ENCODE assay signal across 8 mouse cellular contexts in genomic region chr8:72135446-72136301, GRCm38 (mm10). TPM values are rescaled to one million over a fixed set of nuclear protein-coding genes. Genes with fewer than 3 reads are reported as not detected.
DNase-seq lines count a peak whose midpoint lies in the region; ATAC-seq and TF ChIP-seq lines count a peak whose summit lies in the region.

No protein-coding gene starts in this region.

- peak overlapping the region; percentile 80 for H3K4me2 ChIP-seq in lung, embryonic 14.5 days
- H3K4me2 ChIP-seq in neural tube, embryonic 15.5 days: peak overlapping the region; percentile 85

- WGBS in lung, embryonic 14.5 days: under 1% methylated on average over 60 of the region's 62 CpGs
- under 1% methylated on average over 62 of the region's 62 CpGs for WGBS in neural tube, embryonic 15.5 days

- H3K27ac ChIP-seq in left cerebral cortex, adult 2 months: peak overlapping the region; percentile 79
- H3K27ac ChIP-seq in lung, embryonic 14.5 days (ENCODE audit: low read depth): peak overlapping the region; percentile 100
- peak overlapping the region; percentile 88 for H3K27ac ChIP-seq in neural tube, embryonic 15.5 days (replicated peaks)

- H3K27me3 ChIP-seq in lung, embryonic 14.5 days (ENCODE audit: insufficient read depth, low read length): no peaks in the 10 kb centered on the region
- no peaks in the 10 kb centered on the region for H3K27me3 ChIP-seq in neural tube, embryonic 15.5 days (replicated peaks)

- peaks cover 5% of the 10 kb centered on the region; the same call in 1 of the 2 replicates for H3K4me1 ChIP-seq in lung, embryonic 14.5 days (ENCODE audit: insufficient read depth)
- peaks cover 19% of the 10 kb centered on the region for H3K4me1 ChIP-seq in neural tube, embryonic 15.5 days

- peak in 1 of 2 experiments; percentile 42 for DNase-seq in left cerebral cortex, adult 2 months (ENCODE audit: extremely low spot score in 1 of 2, low spot score in 2 of 2)
- DNase-seq in left cerebral cortex, adult 9 months (ENCODE audit: low spot score in 2 of 2): no peak
- peak; percentile 40 to 50 for DNase-seq in cerebellum, postnatal 25 days
- DNase-seq in heart, adult 11 months: peak; percentile 97
- peak; percentile 36 for DNase-seq in kidney, adult 11 months
- peak; percentile 69 for DNase-seq in lung, embryonic 14.5 days
- peak; percentile 42 for DNase-seq in urinary bladder, adult 2 months (ENCODE audit: low spot score)

- ATAC-seq in lung, embryonic 14.5 days (ENCODE audit: insufficient read depth): peak; percentile 30
- peak; percentile 71 for ATAC-seq in neural tube, embryonic 15.5 days (ENCODE audit: low FRiP score)

- peak; percentile 22; the same call in 1 of the 2 replicates for TF ChIP-seq CTCF in left cerebral cortex, adult 2 months (IDR thresholded peaks at IDR 0.05)
- peak; percentile 55 for TF ChIP-seq CTCF in lung, embryonic 14.5 days (IDR thresholded peaks at IDR 0.05; ENCODE audit: low read depth)

- H3K9me3 ChIP-seq in lung, embryonic 14.5 days (ENCODE audit: low read depth, low read length): no peaks in the 10 kb centered on the region
- no peaks in the 10 kb centered on the region for H3K9me3 ChIP-seq in neural tube, embryonic 15.5 days (replicated peaks)

- peak overlapping the region; percentile 57 for H3K4me3 ChIP-seq in left cerebral cortex, adult 2 months
- H3K4me3 ChIP-seq in lung, embryonic 14.5 days (ENCODE audit: low read depth, low read length): peak overlapping the region; percentile 92
- H3K4me3 ChIP-seq in neural tube, embryonic 15.5 days (replicated peaks): peak overlapping the region; percentile 82

- peaks cover 31% of the 10 kb centered on the region for H3K36me3 ChIP-seq in lung, embryonic 14.5 days (ENCODE audit: insufficient read depth)
- H3K36me3 ChIP-seq in neural tube, embryonic 15.5 days: peaks cover 22% of the 10 kb centered on the region

- H3K9ac ChIP-seq in lung, embryonic 14.5 days: peak overlapping the region; percentile 96
- H3K9ac ChIP-seq in neural tube, embryonic 15.5 days (replicated peaks): peak overlapping the region; percentile 84

- intact Hi-C loops in left cerebral cortex, adult 2 months (cut with DNase I): loop anchor here (10.0 kb wide), 2 partner anchors 211 to 461 kb away; partner anchors contain the start of genes Jak3 and Unc13a

RNA-seq across cellular contexts. Expression of gene Tpm4, which starts 0.9 kb away (rescaled TPM):
- 10 to 100 TPM; 24.9 to 29.7 TPM for total RNA-seq in left cerebral cortex, adult 2 months (2021)
- polyA plus RNA-seq in lung, embryonic 14.5 days (2014; fragmentation: Nextera tagmentation; extraction: Ambion mirVana): 849 and 861 TPM in 2 replicates
- 156 and 231 TPM in 2 replicates for polyA plus RNA-seq in neural tube, embryonic 15.5 days (2015; fragmentation: Nextera tagmentation; extraction: Ambion mirVana)
- polyA plus RNA-seq in urinary bladder, adult 2 months (2012; rRNA removed): 200 and 234 TPM in 2 replicates

RNA-seq across cellular contexts. Expression of gene Rab8a, which starts 25.3 kb away (rescaled TPM):
- total RNA-seq in left cerebral cortex, adult 2 months (2021): 10 to 100 TPM; 32.4 to 37.9 TPM
- 90.0 and 103 TPM in 2 replicates for polyA plus RNA-seq in lung, embryonic 14.5 days (2014; fragmentation: Nextera tagmentation; extraction: Ambion mirVana)
- polyA plus RNA-seq in neural tube, embryonic 15.5 days (2015; fragmentation: Nextera tagmentation; extraction: Ambion mirVana): 76.7 and 96.5 TPM in 2 replicates
- polyA plus RNA-seq in urinary bladder, adult 2 months (2012; rRNA removed): 82.2 and 89.4 TPM in 2 replicates

RNA-seq across cellular contexts. Expression of gene Olfr374, which starts 28.8 kb away (rescaled TPM):
- total RNA-seq in left cerebral cortex, adult 2 months (2021): not detected
- 0.01 and 0.04 TPM in 2 replicates for polyA plus RNA-seq in lung, embryonic 14.5 days (2014; fragmentation: Nextera tagmentation; extraction: Ambion mirVana)
- 0.03 TPM in 2 replicates for polyA plus RNA-seq in neural tube, embryonic 15.5 days (2015; fragmentation: Nextera tagmentation; extraction: Ambion mirVana)
- not detected in 2 replicates for polyA plus RNA-seq in urinary bladder, adult 2 months (2012; rRNA removed)

RNA-seq across cellular contexts. Expression of gene Olfr373, which starts 52.7 kb away (rescaled TPM):
- total RNA-seq in left cerebral cortex, adult 2 months (2021): not detected
- not detected in 2 replicates for polyA plus RNA-seq in lung, embryonic 14.5 days (2014; fragmentation: Nextera tagmentation; extraction: Ambion mirVana)
- 0.04 TPM in 1 of 2 replicates, not detected in the other for polyA plus RNA-seq in neural tube, embryonic 15.5 days (2015; fragmentation: Nextera tagmentation; extraction: Ambion mirVana)
- not detected in 2 replicates for polyA plus RNA-seq in urinary bladder, adult 2 months (2012; rRNA removed)

RNA-seq across cellular contexts. Expression of gene Hsh2d, which starts 53.8 kb away (rescaled TPM):
- not detected for total RNA-seq in left cerebral cortex, adult 2 months (2021)
- 0.30 and 0.51 TPM in 2 replicates for polyA plus RNA-seq in lung, embryonic 14.5 days (2014; fragmentation: Nextera tagmentation; extraction: Ambion mirVana)
- polyA plus RNA-seq in neural tube, embryonic 15.5 days (2015; fragmentation: Nextera tagmentation; extraction: Ambion mirVana): 0.70 TPM in 1 of 2 replicates, not detected in the other
- 0.23 and 0.24 TPM in 2 replicates for polyA plus RNA-seq in urinary bladder, adult 2 months (2012; rRNA removed)

Comparison
In these comparisons a context has a peak if more than half of its experiments do, and no peak if none do; other contexts are left out.
1. DNase-seq: peak in cerebellum, postnatal 25 days (2 of 2), heart, adult 11 months (single experiment), kidney, adult 11 months (single experiment), lung, embryonic 14.5 days (single experiment) and urinary bladder, adult 2 months (single experiment); none in left cerebral cortex, adult 9 months (0 of 2).
2. Peak in every context shown above with its lines, with median percentiles within 50 percentile points of each other: H3K27ac ChIP-seq and H3K4me3 ChIP-seq.